In genomic region chr11:35927309-35927708, GRCm38 (mm10) we compare ENCODE assay signal across 12 mouse cellular contexts. TPM values are rescaled to one million over a fixed set of nuclear protein-coding genes. Genes with fewer than 3 reads are reported as not detected.
A peak's percentile ranks its signal among the peaks of the same experiment; 100 is the strongest.
DNase-seq lines count a peak whose midpoint lies in the region; ATAC-seq and TF ChIP-seq lines count a peak whose summit lies in the region.
"Had no signal": no experiment of that assay in that cellular context is flagged by ENCODE, and none has a peak within 500 bp of the region (broad histone marks: within the 10 kb centered on the region; RNA-seq: fewer than 3 reads in every experiment).

No protein-coding gene starts in this region.

- H3K4me1 ChIP-seq in kidney, adult 2 months (ENCODE audit: control insufficient read depth, insufficient read depth, low read length) = peaks cover 38% of the 10 kb centered on the region
- H3K4me1 ChIP-seq in kidney, embryonic 14.5 days (ENCODE audit: control insufficient read depth, insufficient read depth, low read length) = peaks cover 21% of the 10 kb centered on the region; the same call in 1 of the 2 replicates
- H3K4me1 ChIP-seq in forebrain, embryonic 15.5 days = peaks cover 23% of the 10 kb centered on the region

- intact Hi-C loops in left cerebral cortex, postnatal 14 days (cut with DNase I) = loop anchor here (5.0 kb wide), 1 partner anchor 50 kb away; no protein-coding TSS in a partner anchor

- no peak for DNase-seq in kidney, adult 2 months
- peak; percentile 58 to 64 for DNase-seq in left cerebral cortex, postnatal 14 days (ENCODE audit: low spot score in 2 of 2)
- DNase-seq in right cerebral cortex, adult 2 months (ENCODE audit: low spot score in 2 of 2) = peak; percentile 66 to 68
- DNase-seq in heart, postnatal 4 days = no peak
- no peak for DNase-seq in lung, postnatal 14 days
- no peak for DNase-seq in MN1 (ENCODE audit: low spot score)
- DNase-seq: adrenal gland, postnatal 14 days; gastrocnemius, postnatal 10 days had no signal

- no peak overlapping the region for H3K4me2 ChIP-seq in kidney, embryonic 14.5 days (replicated peaks; ENCODE audit: low read depth, low read length)
- H3K4me2 ChIP-seq in forebrain, embryonic 15.5 days (replicated peaks) = no peak overlapping the region
- H3K4me2 ChIP-seq: limb, embryonic 15.5 days had no signal

- H3K27ac ChIP-seq in kidney, adult 2 months (ENCODE audit: insufficient read depth, low read depth, low read length) = peak overlapping the region; percentile 40; the same call in 1 of the 2 replicates
- H3K27ac ChIP-seq in kidney, embryonic 14.5 days (ENCODE audit: low read depth, low read length) = no peak overlapping the region
- peak overlapping the region; percentile 67 for H3K27ac ChIP-seq in forebrain, embryonic 15.5 days (replicated peaks)
- H3K27ac ChIP-seq: limb, embryonic 15.5 days had no signal

- no peak overlapping the region for H3K9ac ChIP-seq in kidney, embryonic 14.5 days (ENCODE audit: low read depth, low read length)
- no peak overlapping the region for H3K9ac ChIP-seq in forebrain, embryonic 15.5 days (replicated peaks)
- H3K9ac ChIP-seq: limb, embryonic 15.5 days had no signal

- no peaks in the 10 kb centered on the region for H3K27me3 ChIP-seq in kidney, adult 2 months (replicated peaks; ENCODE audit: control insufficient read depth, insufficient read depth, low read length)
- no peaks in the 10 kb centered on the region for H3K27me3 ChIP-seq in kidney, embryonic 14.5 days (ENCODE audit: control insufficient read depth, insufficient read depth, low read length)
- no peaks in the 10 kb centered on the region for H3K27me3 ChIP-seq in forebrain, embryonic 15.5 days
- H3K27me3 ChIP-seq: limb, embryonic 15.5 days had no signal

- H3K9me3 ChIP-seq in kidney, embryonic 14.5 days (ENCODE audit: control insufficient read depth, low read length) = no peaks in the 10 kb centered on the region
- no peaks in the 10 kb centered on the region for H3K9me3 ChIP-seq in forebrain, embryonic 15.5 days
- H3K9me3 ChIP-seq: limb, embryonic 15.5 days had no signal

- no peak for TF ChIP-seq POLR2A in kidney, adult 2 months (IDR thresholded peaks at IDR 0.05; ENCODE audit: low read depth, low read length)

- no peak for ATAC-seq in kidney, embryonic 14.5 days (ENCODE audit: low FRiP score, low TSS enrichment)
- ATAC-seq in forebrain, embryonic 15.5 days (replicated peaks) = peak; percentile 75

- no peaks in the 10 kb centered on the region for H3K36me3 ChIP-seq in kidney, adult 2 months (ENCODE audit: control insufficient read depth, insufficient read depth, low read length)
- H3K36me3 ChIP-seq in kidney, embryonic 14.5 days (ENCODE audit: control insufficient read depth, insufficient read depth, low read length) = no peaks in the 10 kb centered on the region
- H3K36me3 ChIP-seq in forebrain, embryonic 15.5 days = no peaks in the 10 kb centered on the region
- H3K36me3 ChIP-seq: limb, embryonic 15.5 days had no signal

- WGBS in kidney, adult 2 months = 58% methylated on average over 14 of the region's 14 CpGs
- WGBS in kidney, embryonic 14.5 days = 81% methylated on average over 14 of the region's 14 CpGs
- 24% methylated on average over 14 of the region's 14 CpGs for WGBS in forebrain, embryonic 15.5 days

- no peak for TF ChIP-seq CTCF in kidney, adult 2 months (conservative IDR thresholded peaks at IDR 0.05; ENCODE audit: insufficient read depth, insufficient read length, low read depth, low read length)

- no peak overlapping the region for H3K4me3 ChIP-seq in kidney, adult 2 months (ENCODE audit: insufficient read depth, low read depth, low read length)
- no peak overlapping the region for H3K4me3 ChIP-seq in kidney, embryonic 14.5 days (ENCODE audit: low read length)
- no peak overlapping the region for H3K4me3 ChIP-seq in forebrain, embryonic 15.5 days
- H3K4me3 ChIP-seq: limb, embryonic 15.5 days had no signal

RNA-seq across cellular contexts. Expression of gene Wwc1, which starts 53.0 kb away (rescaled TPM):
- 91.9 and 110 TPM in 2 replicates for polyA plus RNA-seq in kidney, adult 2 months (2012; rRNA removed)
- 5.0 and 9.5 TPM in 2 replicates for polyA plus RNA-seq in kidney, embryonic 14.5 days (2014; fragmentation: Nextera tagmentation; extraction: Ambion mirVana)
- polyA plus RNA-seq in forebrain, embryonic 15.5 days (2015; fragmentation: Nextera tagmentation; extraction: Ambion mirVana) = 15.6 and 22.2 TPM in 2 replicates
- 100 to 1,000 TPM; 151 to 159 TPM for total RNA-seq in left cerebral cortex, postnatal 14 days (2021)
- 1 to 10 TPM; 3.5 to 5.0 TPM for total RNA-seq in heart, postnatal 4 days (2021)
- total RNA-seq: monocyte, adult 5-6 weeks had no signal

Comparison
In these comparisons a context has a peak if more than half of its experiments do, and no peak if none do; other contexts are left out.
1. DNase-seq: peak in left cerebral cortex, postnatal 14 days (2 of 2) and right cerebral cortex, adult 2 months (2 of 2); none in kidney, adult 2 months (single experiment), heart, postnatal 4 days (single experiment), lung, postnatal 14 days (single experiment) and MN1 (single experiment).